Mouse (Mus musculus) spleen, adult 2 months (tissue): ENCODE results near the gene Scoc.

ENCODE experiments used
- CTCF ChIP-seq: fragments of 200-500 bp; IDR thresholded peaks from 2 replicates; pipeline ENCODE4 v1.5.1; 2011; ENCODE audit warnings: mild to moderate bottlenecking, inconsistent platforms; ENCODE audit not compliant: insufficient read depth, insufficient read length, insufficient replicate concordance; ENCODE audit errors: extremely low read depth
- POLR2A ChIP-seq: fragments of 200-500 bp; IDR thresholded peaks from 2 replicates; pipeline ENCODE4 v1.6.1; 2011; ENCODE audit warnings: low read depth, low read length, inconsistent platforms

- TF ChIP-seq CTCF (no peak), POLR2A (no peak)
Measured at GRCm38 (mm10) chr8:83396680-83397079, 61.5 kb downstream of the Scoc start.
